Mouse (Mus musculus) left cerebral cortex, postnatal 4 days (tissue): ENCODE data around the gene Vwa3b. TPM values are rescaled to one million over a fixed set of nuclear protein-coding genes. Genes with fewer than 3 reads are reported as not detected.
A peak's percentile ranks its signal among the peaks of the same experiment; 100 is the strongest.

Source experiments
- DNase-seq: peaks from one replicate; pipeline ENCODE4 v3.0.0-alpha.2; 2022
- intact Hi-C: fragments of 180-260 bp; cut with DNase I; formaldehyde crosslinking; loops from one replicate; pipeline ENCODE4 v1.15.1; 2025
- total RNA-seq, 2 experiments: library from RNA; stranded (reverse); gene quantifications; 2 replicates each; pipeline ENCODE4 v1.2.3; 2021

Vwa3b gene
- total RNA-seq, 2 experiments from 2014 or later: 2.1 to 4.2 TPM

DNA sequence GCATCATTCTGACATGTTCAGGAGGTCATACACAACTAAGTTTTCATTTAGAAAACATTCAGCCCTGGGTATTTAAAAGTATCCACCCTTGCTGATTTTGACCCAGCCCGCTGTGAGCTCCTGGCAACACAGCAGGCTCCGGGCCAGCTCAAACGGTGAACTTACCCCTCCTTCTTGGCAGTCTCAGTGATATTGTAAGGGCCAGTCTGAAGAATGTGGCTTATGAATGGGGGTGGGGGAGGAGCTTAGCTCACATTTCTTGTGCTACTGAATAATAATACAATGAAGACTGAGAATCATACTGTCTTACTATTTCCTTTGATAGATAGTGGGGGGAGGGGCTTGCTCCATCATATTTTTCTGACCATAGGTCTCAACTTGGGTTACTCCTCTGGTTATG is 78.8 kb downstream of the Vwa3b start:
- intact Hi-C loops: no loop called here
- no peak for DNase-seq

GRCm38 (mm10) chr1:37113781-37114180 is 87.4 kb downstream of the Vwa3b start:
- intact Hi-C loops: no loop called here
- DNase-seq: no peak

- intact Hi-C loops: no loop called here
- no peak for DNase-seq
These were observed 89.5 kb downstream of the Vwa3b start for GRCm38 (mm10) chr1:37115847-37116246.

DNA sequence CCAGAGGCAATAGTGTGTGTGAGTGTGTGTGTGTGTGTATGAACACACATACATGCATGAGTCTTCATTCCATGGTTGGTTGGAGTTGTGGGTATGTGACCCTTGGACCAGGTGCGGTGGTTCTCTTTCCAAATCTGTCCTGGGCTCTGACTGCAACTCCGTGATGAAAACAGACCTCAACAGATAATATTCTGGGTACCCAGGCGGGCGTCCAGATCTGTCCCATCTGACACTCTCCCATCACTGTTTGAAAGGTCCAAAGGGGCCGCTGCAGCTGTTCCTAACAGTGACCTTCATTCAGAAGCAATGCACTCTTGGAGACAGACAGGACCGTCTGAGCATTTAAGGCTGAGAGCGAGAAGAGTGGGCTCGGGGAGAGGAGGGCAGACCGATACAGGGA is 90.2 kb downstream of the Vwa3b start:
- intact Hi-C loops: no loop called here
- DNase-seq: no peak

- no peak for DNase-seq
- intact Hi-C loops: no loop called here
These were observed 91.6 kb downstream of the Vwa3b start for GRCm38 (mm10) chr1:37117964-37118363.

- intact Hi-C loops: no loop called here
- DNase-seq: peak; percentile 86
These were observed 95.9 kb downstream of the Vwa3b start for GRCm38 (mm10) chr1:37122306-37122705.

- intact Hi-C loops: no loop called here
- DNase-seq: no peak
These were observed 96.4 kb downstream of the Vwa3b start for GRCm38 (mm10) chr1:37122798-37123197.

GRCm38 (mm10) chr1:37124696-37125349 is 98.4 kb downstream of the Vwa3b start:
- DNase-seq: no peak
- intact Hi-C loops: no loop called here

DNA sequence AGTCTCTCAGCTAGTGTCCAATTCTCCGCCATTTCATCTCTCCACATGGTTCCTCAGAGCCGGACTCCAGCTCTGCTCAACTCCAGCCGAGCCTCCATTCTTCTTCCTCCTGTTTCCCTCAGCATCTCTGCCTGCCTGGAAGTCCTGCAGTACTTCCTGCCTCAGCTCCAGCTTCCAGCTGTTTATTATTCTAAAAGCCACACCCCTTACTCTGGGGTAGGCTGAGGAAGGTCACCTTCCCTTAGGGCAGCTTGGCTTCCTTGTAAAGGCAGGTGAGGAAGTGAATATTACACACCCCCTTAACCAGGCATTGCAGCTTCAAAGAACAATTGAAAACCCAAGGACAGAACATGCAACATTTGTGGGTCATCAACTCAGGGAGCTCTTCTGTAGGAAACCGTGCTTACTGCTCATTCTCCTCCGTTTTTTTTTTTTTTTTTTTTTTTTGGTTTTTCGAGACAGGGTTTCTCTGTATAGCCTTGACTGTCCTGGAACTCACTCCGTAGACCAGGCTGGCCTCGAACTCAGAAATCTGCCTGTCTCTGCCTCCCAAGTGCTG is 103.7 kb downstream of the Vwa3b start:
- intact Hi-C loops: no loop called here
- no peak for DNase-seq

DNA sequence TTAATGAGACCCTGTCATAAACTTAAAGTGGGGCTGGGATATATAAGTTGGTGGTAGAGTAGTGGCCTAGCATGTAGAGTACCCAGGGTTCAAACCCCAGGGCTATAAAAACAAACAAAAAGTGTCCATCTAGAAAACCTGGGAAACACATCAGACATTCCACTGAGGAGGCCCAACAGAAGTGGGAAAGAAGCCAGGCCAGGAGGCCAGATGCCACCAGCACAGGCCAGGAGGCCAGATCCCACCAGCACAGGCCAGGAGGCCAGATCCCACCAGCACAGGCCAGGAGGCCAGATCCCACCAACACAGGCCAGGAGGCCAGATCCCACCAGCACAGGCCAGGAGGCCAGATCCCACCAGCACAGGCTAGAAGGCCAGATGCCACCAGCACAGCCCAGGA is 104.8 kb downstream of the Vwa3b start:
- peak; percentile 44 for DNase-seq
- intact Hi-C loops: no loop called here

DNA sequence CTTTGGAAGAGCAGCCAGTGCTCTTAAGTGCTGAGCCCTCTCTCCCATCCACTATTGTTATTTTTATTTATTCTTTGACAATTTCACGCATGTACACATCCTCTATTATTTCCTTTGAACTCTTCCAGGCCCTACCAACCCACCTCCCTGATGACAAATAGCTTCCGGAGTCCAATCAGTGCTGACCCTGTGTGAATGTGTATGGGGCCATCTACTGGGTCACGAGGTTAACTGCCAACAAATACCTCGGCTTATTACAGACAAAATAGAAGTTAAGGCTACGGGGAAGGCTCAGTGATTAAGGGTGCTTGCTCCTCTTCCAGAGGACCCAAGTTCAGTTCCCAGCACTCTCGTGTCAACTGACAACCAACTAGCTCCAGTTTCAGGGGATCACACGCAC is 106.0 kb downstream of the Vwa3b start:
- DNase-seq: no peak
- intact Hi-C loops: no loop called here

GRCm38 (mm10) chr1:37145966-37146365 is 119.6 kb downstream of the Vwa3b start:
- DNase-seq: peak; percentile 24
- intact Hi-C loops: no loop called here

- intact Hi-C loops: no loop called here
- no peak for DNase-seq
These were observed 123.5 kb downstream of the Vwa3b start for GRCm38 (mm10) chr1:37149866-37150265.

DNA sequence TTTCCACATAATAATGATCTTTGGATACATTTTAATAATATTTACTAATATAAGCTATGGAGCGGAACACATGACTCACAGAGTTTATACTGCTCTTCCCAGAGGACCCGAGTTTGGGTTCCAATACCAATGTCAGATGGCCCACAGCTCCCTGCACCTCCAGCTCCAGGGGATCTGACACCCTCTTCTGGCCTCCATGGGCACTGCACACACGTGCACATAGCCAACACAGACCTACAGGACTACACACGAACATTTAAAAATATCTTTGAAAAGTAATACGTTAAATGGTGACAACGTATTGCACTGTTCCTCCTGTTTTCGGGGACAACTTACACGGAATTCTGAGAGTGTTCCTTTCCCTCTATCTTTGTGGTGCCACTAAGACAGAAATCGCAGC is 125.5 kb downstream of the Vwa3b start:
- DNase-seq: no peak
- intact Hi-C loops: no loop called here

GRCm38 (mm10) chr1:37166066-37166465 is 139.7 kb downstream of the Vwa3b start:
- intact Hi-C loops: no loop called here
- no peak for DNase-seq

GRCm38 (mm10) chr1:37167918-37168317 is 141.5 kb downstream of the Vwa3b start:
- intact Hi-C loops: no loop called here
- no peak for DNase-seq

GRCm38 (mm10) chr1:37177874-37178273 is 151.5 kb downstream of the Vwa3b start:
- intact Hi-C loops: no loop called here
- no peak for DNase-seq

DNA sequence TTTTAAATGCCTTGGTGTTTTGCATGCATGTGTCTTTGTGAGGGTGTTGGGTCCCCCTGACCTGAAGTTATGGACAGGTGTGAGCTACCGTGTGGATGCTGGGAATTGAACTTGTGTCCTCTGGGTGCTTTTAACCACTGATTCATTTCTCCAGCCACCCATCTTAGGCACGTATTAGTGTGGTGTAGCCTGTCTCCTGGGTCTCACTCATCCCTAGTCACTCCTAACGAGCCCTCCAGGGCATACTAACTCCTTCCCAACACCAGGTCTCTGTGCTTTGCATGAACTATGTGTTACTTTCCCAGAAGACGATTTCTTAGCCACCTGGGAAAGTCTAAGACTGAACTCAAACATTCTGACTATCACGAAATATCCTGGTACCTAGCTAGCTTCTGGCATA is 153.5 kb downstream of the Vwa3b start:
- intact Hi-C loops: no loop called here
- DNase-seq: no peak

- DNase-seq: no peak
- intact Hi-C loops: no loop called here
These were observed 160.7 kb downstream of the Vwa3b start for GRCm38 (mm10) chr1:37187050-37187449.

- no peak for DNase-seq
- intact Hi-C loops: no loop called here
These were observed 168.2 kb downstream of the Vwa3b start for GRCm38 (mm10) chr1:37194607-37195006.

DNA sequence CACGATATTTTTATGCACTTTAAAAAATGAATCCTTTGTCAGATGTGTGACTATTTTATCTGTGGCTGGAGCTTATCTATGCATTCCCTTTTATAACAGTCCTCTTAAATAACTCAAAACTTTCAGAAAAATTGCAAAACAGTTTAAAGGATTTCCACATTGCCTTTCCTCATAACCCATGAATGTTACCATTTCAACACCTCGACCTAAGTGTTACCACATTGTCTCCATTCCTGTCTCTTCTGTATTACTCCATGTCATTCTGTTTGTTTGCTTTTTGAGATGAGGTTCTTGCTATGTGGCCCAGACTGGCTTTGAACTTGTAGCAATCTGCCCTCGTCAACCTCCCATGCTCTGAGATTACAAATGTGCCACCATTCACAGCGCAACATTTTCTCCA is 175.0 kb downstream of the Vwa3b start:
- intact Hi-C loops: no loop called here
- DNase-seq: no peak

DNA sequence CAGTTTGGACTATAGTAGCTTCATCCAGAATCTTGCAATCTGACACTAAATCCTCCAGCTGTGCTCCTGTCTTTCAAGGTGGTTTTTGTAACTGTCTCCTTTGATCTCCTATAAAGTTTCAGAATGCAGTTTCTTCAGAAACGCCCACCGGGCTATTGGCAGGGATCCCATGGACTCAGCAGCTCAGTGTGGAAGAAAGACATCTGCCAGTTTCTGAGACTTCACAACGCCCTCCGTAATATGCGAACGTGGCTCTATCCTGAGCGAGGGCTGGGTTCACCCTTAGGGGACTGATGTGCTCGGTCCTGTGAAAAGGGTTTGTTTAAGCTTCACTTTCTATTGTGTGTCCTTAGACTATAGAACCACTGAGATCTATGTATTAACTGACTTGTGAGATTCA is 181.3 kb downstream of the Vwa3b start:
- intact Hi-C loops: no loop called here
- no peak for DNase-seq

DNA sequence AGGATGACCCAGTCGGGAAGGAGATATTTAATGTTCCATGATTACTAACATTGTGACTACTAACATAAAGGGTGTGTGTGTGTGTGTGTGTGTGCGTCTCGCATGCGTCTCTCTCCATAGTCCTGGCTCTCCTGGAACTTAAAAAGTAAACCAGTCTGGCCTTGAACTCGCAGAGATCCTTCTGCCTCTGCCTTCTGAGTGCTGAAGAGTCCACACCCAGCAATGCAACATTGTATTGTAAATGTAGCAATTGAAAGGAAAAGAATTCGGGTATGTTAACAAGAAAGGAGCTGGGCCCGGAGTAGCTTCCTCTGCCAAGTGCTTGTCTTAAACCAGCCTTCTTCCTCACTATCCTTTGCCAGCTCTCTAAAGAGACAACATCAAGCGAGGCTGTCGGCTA is 186.0 kb downstream of the Vwa3b start:
- intact Hi-C loops: no loop called here
- no peak for DNase-seq
